Mouse (Mus musculus) right cerebral cortex, postnatal 4 days (tissue): Measurements from ENCODE around the gene Csk.
A peak's percentile ranks its signal among the peaks of the same experiment; 100 is the strongest.

Source experiments
- DNase-seq: peaks from one replicate; pipeline ENCODE4 v3.0.0-alpha.2; 2022

Gene Csk

GRCm38 (mm10) chr9:57653283-57653682 is at the start of gene Csk:
Gene Csk, minus strand, starts transcription at chr9:57653631.
- DNase-seq = no peak

GRCm38 (mm10) chr9:57698466-57699150 is 45.2 kb upstream of the Csk start:
- DNase-seq = no peak

DNA sequence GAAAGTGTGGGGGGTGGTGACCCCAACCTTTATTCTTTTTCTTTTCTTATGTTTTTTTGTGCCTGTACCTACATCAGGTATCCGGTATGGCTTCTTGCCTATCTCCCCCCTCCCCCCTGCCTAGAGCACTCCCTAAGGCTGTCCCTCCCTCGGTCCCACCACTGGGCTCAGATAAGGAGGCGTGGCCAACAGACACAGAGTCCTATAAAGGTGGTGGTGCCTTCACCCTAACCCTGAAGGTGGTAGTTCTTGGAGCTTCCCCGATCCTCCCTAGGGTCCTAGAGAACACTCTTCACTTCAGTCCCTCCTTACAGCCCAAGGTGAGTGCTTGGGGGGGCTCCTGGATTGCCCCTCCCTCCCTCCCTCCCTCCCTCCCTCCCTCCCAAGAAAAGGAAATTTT is 43.9 kb upstream of the Csk start:
- DNase-seq = no peak

- peak; percentile 90 for DNase-seq
Measured at GRCm38 (mm10) chr9:57696380-57697285, 43.2 kb upstream of the Csk start.

- DNase-seq = no peak
Measured at GRCm38 (mm10) chr9:57694108-57694507, 40.7 kb upstream of the Csk start.

GRCm38 (mm10) chr9:57688606-57689005 is 35.2 kb upstream of the Csk start:
- DNase-seq = no peak

GRCm38 (mm10) chr9:57688158-57688557 is 34.7 kb upstream of the Csk start:
- DNase-seq = peak; percentile 18

GRCm38 (mm10) chr9:57687751-57688150 is 34.3 kb upstream of the Csk start, which contains the start of gene Cyp1a1:
Gene Cyp1a1, plus strand, starts transcription at chr9:57687928.
- DNase-seq = no peak

DNA sequence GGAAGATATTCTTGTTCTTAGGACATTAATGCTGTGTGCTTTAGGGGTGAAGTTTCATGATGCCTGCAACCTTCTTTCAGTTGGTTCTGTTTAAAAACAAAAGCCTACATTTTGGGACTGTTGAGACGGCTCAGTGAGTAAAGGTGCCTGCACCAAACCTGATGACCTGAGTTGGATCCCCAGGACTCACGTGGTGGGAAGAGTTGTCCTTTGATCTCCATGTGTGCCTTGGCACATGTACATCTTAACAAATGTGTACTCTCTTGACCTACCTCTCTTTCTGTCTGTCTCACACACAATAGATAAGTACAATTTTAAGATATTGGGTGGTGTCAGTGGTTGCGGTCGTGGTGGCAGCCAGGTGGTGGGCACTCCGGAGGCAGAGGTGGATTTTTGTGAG is 32.6 kb upstream of the Csk start:
- DNase-seq = no peak

- DNase-seq = no peak
Measured at GRCm38 (mm10) chr9:57683520-57683919, 30.1 kb upstream of the Csk start, which contains the start of gene Cyp1a2. Gene Cyp1a2, minus strand, starts transcription at chr9:57683703.

GRCm38 (mm10) chr9:57681411-57681810 is 28.0 kb upstream of the Csk start:
- no peak for DNase-seq

DNA sequence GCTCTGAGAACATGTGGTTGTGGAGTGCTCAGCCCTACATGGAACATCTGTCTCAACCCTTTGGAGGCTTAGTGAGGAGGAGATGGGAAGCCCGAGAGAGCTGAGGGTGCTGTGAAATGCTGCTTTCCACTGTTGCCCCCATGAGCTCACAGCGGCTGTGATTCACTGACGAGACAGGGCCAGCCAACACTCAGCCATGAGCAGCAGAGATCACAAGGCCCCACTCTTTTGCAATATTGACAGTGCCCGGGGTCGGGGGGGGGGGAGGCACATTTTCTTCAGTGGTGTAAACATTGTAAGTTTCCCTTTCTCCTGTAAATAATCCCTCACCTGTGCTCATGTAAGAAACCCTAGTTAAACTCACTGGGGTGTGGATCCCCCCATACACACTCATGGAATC is 18.1 kb upstream of the Csk start:
- no peak for DNase-seq

- no peak for DNase-seq
Measured at GRCm38 (mm10) chr9:57671037-57671436, 17.6 kb upstream of the Csk start.

DNA sequence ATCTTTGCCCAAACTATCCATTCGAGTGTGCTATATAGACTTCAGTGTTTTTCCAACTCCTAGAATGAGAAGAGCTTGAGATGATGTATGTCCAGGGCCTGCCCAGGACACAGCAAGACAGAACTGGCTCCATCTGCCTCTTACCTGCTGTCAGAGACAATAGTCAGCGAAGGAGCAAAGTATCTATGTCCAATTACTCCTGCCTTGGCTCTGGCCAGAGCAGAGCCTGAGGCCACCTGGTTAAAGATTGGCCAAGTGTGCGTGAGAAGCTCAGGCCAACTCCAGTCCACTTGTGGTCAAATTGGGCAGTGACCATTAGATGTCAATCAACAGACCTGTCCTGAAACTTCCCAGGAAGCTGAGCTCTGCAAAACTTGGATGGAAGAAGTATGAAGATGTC is 16.1 kb upstream of the Csk start:
- DNase-seq = no peak

- DNase-seq = no peak
Measured at GRCm38 (mm10) chr9:57668277-57668676, 14.8 kb upstream of the Csk start.

DNA sequence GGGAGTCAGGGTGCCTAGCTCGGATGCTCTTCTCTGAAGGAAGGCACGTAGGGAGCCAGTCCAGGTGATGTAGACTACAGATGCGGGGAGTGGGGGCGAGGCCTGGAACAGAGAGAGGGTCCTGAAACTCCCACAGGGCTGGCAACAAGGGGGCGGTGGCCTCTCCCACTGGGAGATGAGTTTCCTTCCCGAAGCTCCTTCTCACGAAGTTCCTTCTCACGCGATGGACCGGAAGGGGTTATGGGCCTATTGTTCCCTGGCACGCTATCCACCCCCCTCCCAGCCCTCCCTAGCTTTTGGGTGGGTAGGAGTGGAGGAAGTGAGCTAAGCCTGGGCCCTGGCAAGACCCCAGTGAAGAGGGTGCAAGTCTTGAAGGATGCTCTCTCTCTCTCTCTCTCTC is 14.4 kb upstream of the Csk start:
- no peak for DNase-seq

- DNase-seq = no peak
Measured at GRCm38 (mm10) chr9:57667136-57667535, 13.7 kb upstream of the Csk start.

DNA sequence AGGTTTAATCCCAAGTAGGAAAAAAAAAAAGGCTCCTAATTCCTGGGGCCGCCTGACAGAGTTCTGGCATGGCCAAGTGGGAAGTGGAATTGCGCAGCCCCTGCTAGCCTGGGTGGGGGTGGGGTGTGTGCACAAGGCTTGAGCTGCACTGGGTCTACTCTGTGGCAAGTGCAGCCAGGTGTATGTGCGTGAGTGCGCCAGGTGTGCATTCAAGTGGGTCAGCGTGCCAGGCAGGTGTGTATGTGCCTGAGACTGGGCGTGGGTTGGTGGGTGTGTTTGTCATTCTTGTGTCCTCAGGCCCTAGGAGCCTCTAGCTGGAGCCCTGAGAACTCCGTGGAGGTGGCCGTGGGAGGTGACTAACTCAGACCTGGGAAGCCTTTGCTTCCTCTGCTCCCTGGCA is 13.1 kb upstream of the Csk start:
- DNase-seq = no peak

GRCm38 (mm10) chr9:57664616-57665015 is 11.2 kb upstream of the Csk start:
- DNase-seq = no peak

DNA sequence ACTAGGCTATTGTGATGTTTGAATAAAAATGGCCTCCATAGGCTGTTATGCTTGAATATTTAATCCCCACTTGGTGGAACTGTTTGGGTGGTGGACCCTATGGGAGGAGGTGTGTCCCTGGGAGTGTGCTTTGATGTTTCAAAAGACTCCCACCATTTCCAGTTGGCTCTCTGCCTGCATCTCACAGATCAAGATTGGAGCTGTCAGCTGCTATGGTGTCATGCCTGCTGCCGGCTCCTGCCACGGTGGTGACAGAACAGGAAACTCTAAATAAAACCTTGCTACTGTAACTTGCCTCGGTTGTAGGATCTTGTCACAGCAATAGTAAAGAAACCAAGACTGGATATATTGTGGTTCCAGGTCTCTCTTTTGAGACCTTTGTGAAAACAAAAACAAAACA is 8.1 kb upstream of the Csk start:
- DNase-seq = no peak

- no peak for DNase-seq
Measured at GRCm38 (mm10) chr9:57660501-57660900, 7.1 kb upstream of the Csk start.

DNA sequence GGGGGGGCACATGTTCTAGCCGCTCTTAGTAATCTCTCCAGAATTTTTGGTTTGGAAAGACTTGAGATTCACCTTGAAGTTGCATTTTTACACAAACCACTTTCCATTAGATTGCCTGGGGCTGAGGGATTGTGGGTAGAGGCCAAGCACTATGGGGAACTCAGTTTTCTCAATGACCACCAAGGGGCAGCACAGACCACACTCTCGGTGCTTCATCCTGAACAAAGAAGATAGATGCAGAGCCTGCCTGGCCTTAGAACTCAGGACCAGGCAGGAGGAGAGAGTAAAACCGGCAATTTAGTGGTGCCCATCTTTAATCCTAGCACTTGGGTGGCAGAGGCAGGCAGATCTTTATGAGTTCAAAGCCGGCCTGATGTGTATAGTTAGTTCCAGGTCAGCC is 6.3 kb upstream of the Csk start:
- peak; percentile 65 for DNase-seq

- no peak for DNase-seq
Measured at GRCm38 (mm10) chr9:57658970-57659369, 5.5 kb upstream of the Csk start.

DNA sequence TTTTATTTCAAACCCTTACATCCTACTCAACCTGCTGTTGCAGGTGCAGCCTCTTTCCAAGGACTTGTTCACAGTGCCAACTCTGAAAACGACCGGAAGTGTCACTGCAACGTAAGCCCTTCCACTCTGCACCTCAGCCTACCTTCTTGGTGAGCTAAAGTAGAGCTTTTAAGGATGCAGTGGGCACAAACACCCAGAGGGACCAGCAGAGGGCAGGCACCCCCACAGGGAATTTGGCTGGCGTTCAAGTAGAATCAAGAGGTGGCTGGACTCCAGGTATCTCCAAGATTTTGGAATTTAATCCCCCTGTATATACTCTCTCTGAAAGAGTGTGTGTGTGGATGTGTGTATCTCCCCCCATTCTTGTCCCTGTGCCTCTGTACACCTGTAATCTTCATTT is 4.4 kb upstream of the Csk start:
- DNase-seq = no peak
